Mouse (Mus musculus) thymus, postnatal 14 days (tissue): ENCODE results near the gene S1pr1.

Experiments used
- DNase-seq: peaks from one replicate; pipeline ENCODE4 v3.0.0; 2021

S1pr1 gene

GRCm38 (mm10) chr3:115714671-115715651 lies at the start of gene S1pr1:
S1pr1 (minus strand) TSS chr3:115715072.
- peak; percentile 76 for DNase-seq

GRCm38 (mm10) chr3:115763292-115763691 lies 48.4 kb upstream of the S1pr1 start:
- no peak for DNase-seq

GRCm38 (mm10) chr3:115762841-115763240 lies 48.0 kb upstream of the S1pr1 start:
- no peak for DNase-seq

GRCm38 (mm10) chr3:115759659-115760058 lies 44.8 kb upstream of the S1pr1 start:
- DNase-seq: no peak

GRCm38 (mm10) chr3:115758455-115758912 lies 43.6 kb upstream of the S1pr1 start:
- peak; percentile 10 for DNase-seq

GRCm38 (mm10) chr3:115754466-115754865 lies 39.6 kb upstream of the S1pr1 start:
- DNase-seq: no peak

- DNase-seq: no peak
Observed at GRCm38 (mm10) chr3:115750369-115750768, 35.5 kb upstream of the S1pr1 start.

GRCm38 (mm10) chr3:115748289-115748989 lies 33.6 kb upstream of the S1pr1 start:
- no peak for DNase-seq

- DNase-seq: no peak
Observed at GRCm38 (mm10) chr3:115746511-115746910, 31.6 kb upstream of the S1pr1 start.

- DNase-seq: no peak
Observed at GRCm38 (mm10) chr3:115745088-115745487, 30.2 kb upstream of the S1pr1 start.

GRCm38 (mm10) chr3:115738524-115738923 lies 23.7 kb upstream of the S1pr1 start:
- no peak for DNase-seq

GRCm38 (mm10) chr3:115737785-115738318 lies 23.0 kb upstream of the S1pr1 start:
- no peak for DNase-seq

- no peak for DNase-seq
Observed at GRCm38 (mm10) chr3:115735540-115735939, 20.7 kb upstream of the S1pr1 start.

GRCm38 (mm10) chr3:115734841-115735240 lies 20.0 kb upstream of the S1pr1 start:
- DNase-seq: no peak

- no peak for DNase-seq
Observed at GRCm38 (mm10) chr3:115730336-115730735, 15.5 kb upstream of the S1pr1 start.

- peak; percentile 7 for DNase-seq
Observed at GRCm38 (mm10) chr3:115729187-115729586, 14.3 kb upstream of the S1pr1 start.

GRCm38 (mm10) chr3:115728211-115728610 lies 13.3 kb upstream of the S1pr1 start:
- no peak for DNase-seq

GRCm38 (mm10) chr3:115718886-115719285 lies 4.0 kb upstream of the S1pr1 start:
- no peak for DNase-seq

- DNase-seq: no peak
Observed at GRCm38 (mm10) chr3:115715900-115716515, 1.1 kb upstream of the S1pr1 start.

GRCm38 (mm10) chr3:115714049-115714435 lies 830 bp downstream of the S1pr1 start:
- peak; percentile 28 for DNase-seq

GRCm38 (mm10) chr3:115713417-115714048 lies 1.3 kb downstream of the S1pr1 start:
- no peak for DNase-seq

- DNase-seq: peak; percentile 67
Observed at GRCm38 (mm10) chr3:115712808-115713200, 2.1 kb downstream of the S1pr1 start.
